Mouse (Mus musculus) bone marrow, adult 2 months (tissue): ENCODE results near the gene Zfp763.

ENCODE experiments used
- CTCF ChIP-seq: fragments of 200-500 bp; IDR thresholded peaks from 2 replicates; pipeline ENCODE4 v1.5.1; 2011; ENCODE audit warnings: low read length, control low read depth; ENCODE audit not compliant: control insufficient read depth, insufficient read depth
- POLR2A ChIP-seq: fragments of 200-500 bp; IDR thresholded peaks from 2 replicates; pipeline ENCODE4 v1.6.1; 2011; ENCODE audit warnings: low read depth, mild to moderate bottlenecking, control low read depth, low read length, borderline replicate concordance; ENCODE audit not compliant: control insufficient read depth

GRCm38 (mm10) chr17:33032376-33032775 is 826 bp downstream of the Zfp763 start:
- TF ChIP-seq POLR2A: no peak
- no peak for TF ChIP-seq CTCF
